Mouse (Mus musculus): ENCODE measurements around the gene Prkag1. TPM values are rescaled to one million over a fixed set of nuclear protein-coding genes. Genes with fewer than 3 reads are reported as not detected.
A peak's percentile ranks its signal among the peaks of the same experiment; 100 is the strongest.

Prkag1 gene
- polyA plus RNA-seq, 1 experiment, result not detected

DNA sequence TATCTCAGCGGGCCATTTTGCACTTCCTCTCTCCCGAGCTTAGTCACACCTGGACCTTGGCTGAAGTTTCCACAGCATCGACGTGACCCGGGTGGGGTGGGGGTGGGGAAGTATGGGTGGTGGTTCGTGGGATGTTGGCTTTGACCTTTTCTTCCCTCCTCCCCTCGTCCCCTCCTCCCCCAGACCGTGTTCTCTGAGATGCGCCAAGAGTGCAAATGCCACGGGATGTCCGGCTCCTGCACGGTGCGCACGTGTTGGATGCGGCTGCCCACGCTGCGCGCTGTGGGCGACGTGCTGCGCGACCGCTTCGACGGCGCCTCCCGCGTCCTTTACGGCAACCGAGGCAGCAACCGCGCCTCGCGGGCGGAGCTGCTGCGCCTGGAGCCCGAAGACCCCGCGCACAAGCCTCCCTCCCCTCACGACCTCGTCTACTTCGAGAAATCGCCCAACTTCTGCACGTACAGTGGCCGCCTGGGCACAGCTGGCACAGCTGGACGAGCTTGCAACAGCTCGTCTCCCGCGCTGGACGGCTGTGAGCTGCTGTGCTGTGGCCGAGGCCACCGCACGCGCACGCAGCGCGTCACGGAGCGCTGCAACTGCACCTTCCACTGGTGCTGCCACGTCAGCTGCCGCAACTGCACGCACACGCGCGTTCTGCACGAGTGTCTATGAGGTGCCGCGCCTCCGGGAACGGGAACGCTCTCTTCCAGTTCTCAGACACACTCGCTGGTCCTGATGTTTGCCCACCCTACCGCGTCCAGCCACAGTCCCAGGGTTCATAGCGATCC is 38.9 kb downstream of the Prkag1 start:
- WGBS, result 1% methylated on average over 75 of the region's 75 CpGs
- TF ChIP-seq CTCF (IDR thresholded peaks at IDR 0.05; ENCODE audit: insufficient read depth, low read depth, low read length) (no peak), POLR2A (IDR thresholded peaks at IDR 0.05; ENCODE audit: insufficient read depth, low read depth, low read length) (peak; percentile 39; the same call in 1 of the 2 replicates)
- H3K4me3 ChIP-seq (ENCODE audit: insufficient read depth, low read depth, low read length), result peak overlapping the region; percentile 44
- no peak overlapping the region for H3K27ac ChIP-seq (ENCODE audit: insufficient read depth, low read depth, low read length)
- peaks cover 47% of the 10 kb centered on the region for H3K4me1 ChIP-seq (ENCODE audit: control insufficient read depth, insufficient read depth, low read length)

DNA sequence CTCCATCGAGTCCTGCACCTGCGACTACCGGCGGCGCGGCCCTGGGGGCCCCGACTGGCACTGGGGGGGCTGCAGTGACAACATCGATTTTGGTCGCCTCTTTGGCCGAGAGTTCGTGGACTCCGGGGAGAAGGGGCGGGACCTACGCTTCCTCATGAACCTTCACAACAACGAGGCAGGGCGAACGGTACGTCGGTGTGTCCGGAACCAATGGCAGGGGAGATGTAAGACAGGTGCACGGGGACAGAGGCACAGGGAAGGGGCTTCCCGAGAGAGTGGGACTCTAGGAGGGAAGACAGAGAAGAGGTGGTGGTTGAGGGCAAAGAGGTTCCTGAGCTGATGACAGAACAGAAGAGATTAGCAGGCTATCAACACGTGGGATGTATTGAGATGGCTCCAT is 39.5 kb downstream of the Prkag1 start:
- H3K4me3 ChIP-seq (ENCODE audit: insufficient read depth, low read depth, low read length), result no peak overlapping the region
- H3K27ac ChIP-seq (ENCODE audit: insufficient read depth, low read depth, low read length), result no peak overlapping the region
- peaks cover 40% of the 10 kb centered on the region for H3K4me1 ChIP-seq (ENCODE audit: control insufficient read depth, insufficient read depth, low read length)
- 2% methylated on average over 23 of the region's 23 CpGs for WGBS
- TF ChIP-seq CTCF (IDR thresholded peaks at IDR 0.05; ENCODE audit: insufficient read depth, low read depth, low read length) (no peak), POLR2A (IDR thresholded peaks at IDR 0.05; ENCODE audit: insufficient read depth, low read depth, low read length) (no peak)

DNA sequence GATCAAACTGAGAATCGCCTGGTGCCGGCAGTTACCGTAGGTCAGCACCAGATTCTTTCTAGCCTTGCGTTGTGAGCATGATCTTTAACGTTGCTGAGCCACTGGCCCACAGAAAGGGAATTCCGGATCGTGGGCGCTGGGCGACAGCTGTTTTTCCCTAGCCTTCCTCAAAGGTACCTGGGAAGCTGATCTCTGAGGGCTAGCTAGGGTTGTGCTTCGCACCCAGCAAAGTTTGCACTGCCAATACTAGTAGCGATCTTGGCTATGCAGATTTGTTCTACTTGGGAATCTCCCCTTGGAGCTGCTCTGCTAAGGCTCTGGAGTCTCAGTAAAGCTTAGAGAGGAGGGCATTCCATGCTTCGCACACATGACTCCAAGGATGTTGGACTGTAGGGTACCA is 40.1 kb downstream of the Prkag1 start:
- Histone ChIP-seq H3K27ac (ENCODE audit: insufficient read depth, low read depth, low read length) (no peak overlapping the region), H3K4me1 (ENCODE audit: control insufficient read depth, insufficient read depth, low read length) (peaks cover 35% of the 10 kb centered on the region), H3K4me3 (ENCODE audit: insufficient read depth, low read depth, low read length) (peak overlapping the region; percentile 11)
- 2% methylated on average over 12 of the region's 12 CpGs for WGBS
- no peak for TF ChIP-seq POLR2A (IDR thresholded peaks at IDR 0.05; ENCODE audit: insufficient read depth, low read depth, low read length)
- no peak for TF ChIP-seq CTCF (IDR thresholded peaks at IDR 0.05; ENCODE audit: insufficient read depth, low read depth, low read length)

- peak overlapping the region; percentile 11 for H3K4me3 ChIP-seq (ENCODE audit: insufficient read depth, low read depth, low read length)
These were observed 40.6 kb downstream of the Prkag1 start for GRCm38 (mm10) chr15:98790761-98791160.

DNA sequence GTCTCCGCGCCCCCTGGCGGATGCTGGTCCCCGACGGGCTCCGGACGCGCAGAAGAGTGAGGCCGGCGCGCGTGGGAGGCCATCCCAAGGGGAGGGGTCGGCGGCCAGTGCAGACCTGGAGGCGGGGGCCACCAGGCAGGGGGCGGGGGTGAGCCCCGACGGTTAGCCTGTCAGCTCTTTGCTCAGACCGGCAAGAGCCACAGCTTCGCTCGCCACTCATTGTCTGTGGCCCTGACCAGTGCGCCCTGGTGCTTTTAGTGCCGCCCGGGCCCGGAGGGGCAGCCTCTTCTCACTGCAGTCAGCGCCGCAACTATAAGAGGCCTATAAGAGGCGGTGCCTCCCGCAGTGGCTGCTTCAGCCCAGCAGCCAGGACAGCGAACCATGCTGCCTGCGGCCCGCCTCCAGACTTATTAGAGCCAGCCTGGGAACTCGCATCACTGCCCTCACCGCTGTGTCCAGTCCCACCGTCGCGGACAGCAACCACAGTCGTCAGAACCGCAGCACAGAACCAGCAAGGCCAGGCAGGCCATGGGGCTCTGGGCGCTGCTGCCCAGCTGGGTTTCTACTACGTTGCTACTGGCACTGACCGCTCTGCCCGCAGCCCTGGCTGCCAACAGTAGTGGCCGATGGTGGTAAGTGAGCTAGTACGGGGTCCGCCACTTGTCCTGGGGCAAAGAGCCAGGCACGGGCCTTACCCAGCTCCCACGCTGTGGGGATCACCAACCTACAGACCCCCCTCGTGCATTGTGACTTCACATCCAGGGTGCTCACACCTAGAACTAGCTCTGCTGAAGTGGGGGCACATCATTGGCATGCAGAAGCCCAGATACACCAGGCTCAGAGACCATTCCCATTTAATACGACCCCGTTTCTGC is 41.4 kb downstream of the Prkag1 start, which contains the start of gene Wnt1:
TSS of gene Wnt1 (plus strand) at position 197 of the 875 bp plus-strand sequence.
- Histone ChIP-seq H3K4me1 (ENCODE audit: control insufficient read depth, insufficient read depth, low read length) (peaks cover 35% of the 10 kb centered on the region), H3K27ac (ENCODE audit: insufficient read depth, low read depth, low read length) (no peak within 1 kb of the TSS), H3K4me3 (ENCODE audit: insufficient read depth, low read depth, low read length) (peak within 1 kb of the TSS; percentile 11; the same call in 1 of the 2 replicates)
- peak; percentile 35; the same call in 1 of the 2 replicates for TF ChIP-seq CTCF (IDR thresholded peaks at IDR 0.05; ENCODE audit: insufficient read depth, low read depth, low read length)
- no peak for TF ChIP-seq POLR2A (IDR thresholded peaks at IDR 0.05; ENCODE audit: insufficient read depth, low read depth, low read length)
- WGBS, result 3% methylated on average over 51 of the region's 51 CpGs

More at GRCm38 (mm10) chr15:98790761-98791160, 40.6 kb downstream of the Prkag1 start:
- TF ChIP-seq POLR2A (IDR thresholded peaks at IDR 0.05; ENCODE audit: insufficient read depth, low read depth, low read length) (no peak), CTCF (IDR thresholded peaks at IDR 0.05; ENCODE audit: insufficient read depth, low read depth, low read length) (no peak)
- WGBS, result 1% methylated on average over 23 of the region's 23 CpGs
- peaks cover 35% of the 10 kb centered on the region for H3K4me1 ChIP-seq (ENCODE audit: control insufficient read depth, insufficient read depth, low read length)
- no peak overlapping the region for H3K27ac ChIP-seq (ENCODE audit: insufficient read depth, low read depth, low read length)

GRCm38 (mm10) chr15:98788972-98789660 is 42.2 kb downstream of the Prkag1 start:
- Histone ChIP-seq H3K4me1 (ENCODE audit: control insufficient read depth, insufficient read depth, low read length) (peaks cover 35% of the 10 kb centered on the region), H3K27ac (ENCODE audit: insufficient read depth, low read depth, low read length) (no peak overlapping the region), H3K4me3 (ENCODE audit: insufficient read depth, low read depth, low read length) (no peak overlapping the region)
- whole genome bisulfite sequencing, result 11% methylated on average over 24 of the region's 24 CpGs
- TF ChIP-seq POLR2A (IDR thresholded peaks at IDR 0.05; ENCODE audit: insufficient read depth, low read depth, low read length) (no peak), CTCF (IDR thresholded peaks at IDR 0.05; ENCODE audit: insufficient read depth, low read depth, low read length) (no peak)

DNA sequence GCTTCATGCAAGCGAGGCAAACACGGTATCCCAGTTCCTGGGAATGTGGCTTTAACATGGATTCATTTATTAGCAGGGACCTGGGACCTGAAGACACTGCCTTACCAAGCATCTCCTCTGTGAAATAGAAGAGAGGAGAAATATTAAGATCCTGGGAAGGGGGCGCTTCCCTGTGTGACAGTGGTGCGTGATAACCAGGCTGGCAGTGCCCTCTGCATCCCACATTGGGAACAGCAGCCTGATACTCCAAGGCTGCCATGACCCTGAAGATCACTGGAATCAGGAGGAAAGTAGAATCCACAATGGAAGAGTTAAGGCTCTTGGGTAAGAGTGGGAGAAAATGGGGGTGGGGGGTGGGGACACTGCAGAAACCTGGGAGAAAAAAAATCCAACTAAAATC is 43.4 kb downstream of the Prkag1 start:
- H3K4me1 ChIP-seq (ENCODE audit: control insufficient read depth, insufficient read depth, low read length), result peaks cover 29% of the 10 kb centered on the region
- no peak overlapping the region for H3K27ac ChIP-seq (ENCODE audit: insufficient read depth, low read depth, low read length)
- no peak overlapping the region for H3K4me3 ChIP-seq (ENCODE audit: insufficient read depth, low read depth, low read length)
- WGBS, result 28% methylated on average over 4 of the region's 4 CpGs
- TF ChIP-seq CTCF (IDR thresholded peaks at IDR 0.05; ENCODE audit: insufficient read depth, low read depth, low read length) (peak; percentile 64), POLR2A (IDR thresholded peaks at IDR 0.05; ENCODE audit: insufficient read depth, low read depth, low read length) (no peak)

GRCm38 (mm10) chr15:98785744-98786143 is 45.6 kb downstream of the Prkag1 start:
- WGBS, result 47% methylated on average over 7 of the region's 7 CpGs
- Histone ChIP-seq H3K4me3 (ENCODE audit: insufficient read depth, low read depth, low read length) (no peak overlapping the region), H3K4me1 (ENCODE audit: control insufficient read depth, insufficient read depth, low read length) (peaks cover 12% of the 10 kb centered on the region), H3K27ac (ENCODE audit: insufficient read depth, low read depth, low read length) (no peak overlapping the region)
- TF ChIP-seq CTCF (IDR thresholded peaks at IDR 0.05; ENCODE audit: insufficient read depth, low read depth, low read length) (no peak), POLR2A (IDR thresholded peaks at IDR 0.05; ENCODE audit: insufficient read depth, low read depth, low read length) (no peak)

All from olfactory bulb, adult 2 months (tissue).